Mouse (Mus musculus) megakaryocyte, adult 5-6 weeks (primary cell): ENCODE data around the gene Arhgap22. TPM values are rescaled to one million over a fixed set of nuclear protein-coding genes. Genes with fewer than 3 reads are reported as not detected.

Experiments used
- total RNA-seq, 2 experiments: library from RNA; stranded (forward) in 1 of 2; stranded (reverse) in 1 of 2; fragments of 153-499, 151-499 nt in 1 of 2; fragments of 221-1000, 200-1000 nt in 1 of 2; gene quantifications; 2 replicates each; pipeline versions ENCODE4 v1.2.3 to v1.2.4; 2015 to 2017

The Arhgap22 gene
- total RNA-seq, 2 experiments from 2014 or later: 0.70 TPM; not detected in 1

Other genes with a start within 250 kb of the Arhgap22 start
- gene Lrrc18, start 222.6 kb upstream of the Arhgap22 start, total RNA-seq (2015): not detected in 2 replicates
- gene Lrrc18, start 222.6 kb upstream of the Arhgap22 start, total RNA-seq (2017): not detected in 2 replicates
- 37.1 and 44.6 TPM in 2 replicates for gene Wdfy4, start 28.5 kb upstream of the Arhgap22 start, total RNA-seq (2015)
- 65.9 and 77.6 TPM in 2 replicates for gene Wdfy4, start 28.5 kb upstream of the Arhgap22 start, total RNA-seq (2017)
- 19.6 TPM in 2 replicates for gene Mapk8, start 233.1 kb downstream of the Arhgap22 start, total RNA-seq (2015)
- gene Mapk8, start 233.1 kb downstream of the Arhgap22 start, total RNA-seq (2017): 34.4 and 38.7 TPM in 2 replicates